Mouse (Mus musculus) lung, postnatal 36 days (tissue): Measurements from ENCODE around the gene Gne.

Experiments
- DNase-seq: peaks from one replicate; pipeline ENCODE4 v3.0.0; 2022; ENCODE audit warnings: mixed read lengths

Gne gene

GRCm38 (mm10) chr4:44083945-44084344, at the start of gene Gne:
TSS of gene Gne (minus strand) at chr4:44084177.
- peak; percentile 61 for DNase-seq

GRCm38 (mm10) chr4:44126805-44127204, 42.8 kb upstream of the Gne start:
- no peak for DNase-seq

GRCm38 (mm10) chr4:44119410-44120201, 35.6 kb upstream of the Gne start:
- DNase-seq: peak; percentile 77

- DNase-seq: no peak
Observed at GRCm38 (mm10) chr4:44115046-44115445, 31.1 kb upstream of the Gne start.

GRCm38 (mm10) chr4:44113393-44114138, 29.6 kb upstream of the Gne start:
- DNase-seq: peak; percentile 15

GRCm38 (mm10) chr4:44112741-44113140, 28.8 kb upstream of the Gne start:
- DNase-seq: peak; percentile 33

GRCm38 (mm10) chr4:44110771-44111170, 26.8 kb upstream of the Gne start:
- DNase-seq: no peak

- DNase-seq: no peak
Observed at GRCm38 (mm10) chr4:44108297-44108696, 24.3 kb upstream of the Gne start.

- DNase-seq: peak; percentile 65
Observed at GRCm38 (mm10) chr4:44107339-44107738, 23.4 kb upstream of the Gne start.

- no peak for DNase-seq
Observed at GRCm38 (mm10) chr4:44106297-44106821, 22.4 kb upstream of the Gne start.

GRCm38 (mm10) chr4:44104195-44104917, 20.4 kb upstream of the Gne start:
- no peak for DNase-seq

GRCm38 (mm10) chr4:44103620-44104019, 19.6 kb upstream of the Gne start:
- peak; percentile 19 for DNase-seq

- DNase-seq: no peak
Observed at GRCm38 (mm10) chr4:44097576-44098335, 13.8 kb upstream of the Gne start.

GRCm38 (mm10) chr4:44094475-44094874, 10.5 kb upstream of the Gne start:
- DNase-seq: peak; percentile 15

- no peak for DNase-seq
Observed at GRCm38 (mm10) chr4:44092359-44092758, 8.4 kb upstream of the Gne start.

- no peak for DNase-seq
Observed at GRCm38 (mm10) chr4:44085566-44085965, 1.6 kb upstream of the Gne start.

- no peak for DNase-seq
Observed at GRCm38 (mm10) chr4:44084602-44085325, 787 bp upstream of the Gne start.

- peak; percentile 30 for DNase-seq
Observed at GRCm38 (mm10) chr4:44078358-44078933, 5.5 kb downstream of the Gne start.

GRCm38 (mm10) chr4:44074422-44074821, 9.6 kb downstream of the Gne start:
- no peak for DNase-seq

- no peak for DNase-seq
Observed at GRCm38 (mm10) chr4:44073799-44074198, 10.2 kb downstream of the Gne start.

- no peak for DNase-seq
Observed at GRCm38 (mm10) chr4:44072873-44073441, 11.0 kb downstream of the Gne start.
